Mouse (Mus musculus) cerebellum, postnatal 25 days (tissue): ENCODE data around the gene Aifm2.

Experiments used
- DNase-seq, 2 experiments: peaks; one replicate each; pipeline ENCODE4 v3.0.0; 2021; ENCODE audit warnings: mixed read lengths in 2 of 2

Aifm2 gene

DNA sequence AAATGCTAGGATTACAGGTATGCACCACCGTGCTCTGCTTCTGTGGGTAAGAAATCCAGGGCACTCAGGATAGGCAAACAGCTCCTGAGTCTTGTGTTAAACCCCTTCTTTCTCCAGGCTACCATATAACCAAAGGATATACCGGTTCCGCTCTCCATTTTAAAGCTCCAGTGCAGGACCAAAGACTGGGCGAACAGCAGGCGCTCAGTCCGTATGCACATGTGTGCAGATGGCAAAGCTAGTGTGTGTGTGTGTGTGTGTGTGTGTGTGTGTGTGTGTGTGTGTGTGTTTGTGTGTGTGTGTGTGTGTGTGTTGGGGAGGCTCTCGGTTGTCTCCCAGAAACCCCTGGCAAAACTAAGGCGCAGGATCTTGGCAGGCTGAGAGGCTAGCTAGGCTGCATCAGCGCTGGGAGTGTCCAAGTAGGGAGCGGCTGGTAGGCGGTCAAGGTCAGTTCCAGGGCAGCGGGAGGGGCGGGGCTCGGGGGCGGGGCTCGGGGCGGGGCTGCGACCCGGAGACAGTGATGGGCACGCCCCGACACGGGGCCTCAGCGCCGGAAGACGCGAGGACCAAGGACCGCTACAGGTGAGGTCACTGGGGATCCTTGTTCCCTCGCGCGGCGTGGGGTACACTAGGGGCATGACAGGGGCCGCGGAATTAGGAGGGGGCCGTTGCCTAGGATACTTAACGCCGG is at the start of gene Aifm2:
TSS of gene Aifm2 (plus strand) at position 493 of the 691 bp plus-strand sequence.
- DNase-seq = peak; percentile 43 to 68

DNA sequence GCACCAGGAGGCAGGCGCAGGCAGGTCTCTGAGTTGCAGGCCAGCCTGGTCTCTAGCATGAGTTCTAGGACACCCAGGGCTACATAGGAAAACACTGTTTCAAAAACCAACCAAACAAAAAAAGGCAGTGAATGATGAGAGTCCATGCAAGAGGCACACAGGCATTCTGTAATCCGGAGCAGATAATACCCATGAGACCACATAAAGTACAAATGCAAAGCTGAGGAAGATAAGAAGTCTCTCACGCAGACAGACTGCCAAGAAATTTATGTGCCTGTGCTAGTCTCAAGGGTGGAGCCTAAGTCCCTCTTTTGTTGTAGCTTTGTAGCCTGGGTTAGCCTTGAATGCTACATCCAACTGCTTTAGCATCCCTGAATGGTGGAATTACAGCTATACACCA is 49.4 kb upstream of the Aifm2 start:
- no peak for DNase-seq

DNA sequence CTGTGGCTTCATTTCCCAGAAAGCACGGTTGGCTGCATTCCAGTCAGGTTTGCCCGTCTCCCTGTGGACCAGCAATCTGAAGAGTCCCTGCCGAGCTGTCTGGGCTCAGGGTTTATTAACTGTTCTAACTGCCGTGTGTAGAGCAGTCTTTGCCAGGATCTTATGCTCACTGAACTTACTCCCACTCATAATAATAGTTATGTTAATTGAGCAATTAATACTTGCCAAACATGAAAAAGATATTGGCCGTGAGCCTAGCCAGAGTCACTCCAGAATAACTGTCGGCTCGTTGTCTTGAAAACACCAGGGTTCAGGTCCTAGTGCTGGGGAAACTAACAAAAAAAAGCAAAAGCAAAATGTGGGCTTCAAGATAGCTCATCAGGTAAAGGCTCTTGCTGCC is 45.8 kb upstream of the Aifm2 start:
- no peak for DNase-seq

DNA sequence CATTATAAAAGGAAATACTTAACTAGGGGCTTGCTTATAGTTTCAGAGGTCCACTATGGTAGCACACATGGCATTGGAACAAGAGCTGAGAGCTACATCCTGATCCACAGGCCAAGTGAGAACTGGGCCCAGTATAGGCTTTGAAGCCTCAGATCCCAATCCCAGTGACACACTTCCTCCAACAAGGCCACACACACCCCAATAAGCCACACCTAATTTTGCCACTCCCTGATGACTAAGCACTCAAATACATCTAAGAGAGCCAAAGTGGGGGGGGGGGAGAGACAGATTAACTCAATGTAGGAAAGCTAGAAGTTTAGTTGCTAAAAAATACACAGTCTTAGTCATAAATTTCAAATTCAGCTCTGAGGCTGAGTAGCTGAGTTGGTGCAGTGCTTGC is 45.2 kb upstream of the Aifm2 start:
- DNase-seq = no peak

DNA sequence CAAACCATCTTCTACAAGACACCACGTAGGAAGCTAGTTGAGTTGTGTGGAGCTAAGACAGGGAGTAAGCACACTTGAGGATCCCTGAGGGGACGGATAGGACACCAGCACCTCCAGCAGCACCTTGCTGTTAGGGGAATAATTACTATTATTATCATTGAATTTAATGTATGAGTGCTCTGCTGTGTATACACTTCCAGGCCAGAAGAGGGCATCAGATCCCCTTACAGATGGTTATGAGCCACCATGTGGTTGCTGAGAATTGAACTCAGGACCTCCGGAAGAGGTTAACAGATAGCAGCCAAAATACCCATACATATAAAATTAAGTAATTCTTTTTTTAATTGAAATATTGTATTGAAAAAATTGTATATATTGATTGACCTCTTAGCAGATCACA is 44.3 kb upstream of the Aifm2 start:
- no peak for DNase-seq

DNA sequence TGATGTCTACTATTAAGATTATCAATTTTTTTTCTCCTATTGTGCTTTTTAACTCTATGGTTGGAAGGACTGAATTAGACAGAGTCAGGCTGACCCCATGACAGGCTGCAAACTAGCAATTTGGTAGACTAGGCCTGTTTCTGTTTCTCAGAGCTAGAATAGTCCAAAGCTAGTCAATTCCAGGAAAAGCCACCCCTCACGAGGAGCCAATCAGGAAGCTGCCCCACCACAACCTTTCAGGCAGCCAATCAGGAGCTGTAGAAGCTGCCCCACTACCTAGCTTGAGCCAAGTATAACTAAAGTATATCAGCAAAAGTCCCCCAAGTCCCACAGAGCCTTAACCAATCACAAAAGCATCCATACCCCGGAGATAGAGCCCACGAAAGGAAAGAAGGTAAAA is 39.1 kb upstream of the Aifm2 start:
- no peak for DNase-seq

DNA sequence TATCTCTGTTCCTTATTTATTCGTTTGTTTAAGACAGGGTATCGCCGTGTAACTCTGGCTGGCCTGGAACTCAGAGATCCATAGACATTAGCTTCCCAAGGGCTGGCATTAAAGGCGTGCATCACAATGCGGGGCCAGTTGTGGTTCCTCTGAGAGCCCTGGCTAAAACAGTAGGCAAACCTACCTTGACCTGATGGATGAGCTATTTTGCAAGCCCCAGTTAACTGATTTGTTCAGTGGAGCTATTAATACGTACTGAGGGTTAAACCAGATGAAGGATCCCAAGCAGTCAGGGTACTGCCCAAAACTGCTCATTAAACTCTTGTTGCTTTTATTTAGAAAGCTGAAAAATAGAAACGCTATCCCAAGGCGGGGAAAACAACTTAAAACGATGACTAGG is 35.5 kb upstream of the Aifm2 start:
- DNase-seq = no peak

DNA sequence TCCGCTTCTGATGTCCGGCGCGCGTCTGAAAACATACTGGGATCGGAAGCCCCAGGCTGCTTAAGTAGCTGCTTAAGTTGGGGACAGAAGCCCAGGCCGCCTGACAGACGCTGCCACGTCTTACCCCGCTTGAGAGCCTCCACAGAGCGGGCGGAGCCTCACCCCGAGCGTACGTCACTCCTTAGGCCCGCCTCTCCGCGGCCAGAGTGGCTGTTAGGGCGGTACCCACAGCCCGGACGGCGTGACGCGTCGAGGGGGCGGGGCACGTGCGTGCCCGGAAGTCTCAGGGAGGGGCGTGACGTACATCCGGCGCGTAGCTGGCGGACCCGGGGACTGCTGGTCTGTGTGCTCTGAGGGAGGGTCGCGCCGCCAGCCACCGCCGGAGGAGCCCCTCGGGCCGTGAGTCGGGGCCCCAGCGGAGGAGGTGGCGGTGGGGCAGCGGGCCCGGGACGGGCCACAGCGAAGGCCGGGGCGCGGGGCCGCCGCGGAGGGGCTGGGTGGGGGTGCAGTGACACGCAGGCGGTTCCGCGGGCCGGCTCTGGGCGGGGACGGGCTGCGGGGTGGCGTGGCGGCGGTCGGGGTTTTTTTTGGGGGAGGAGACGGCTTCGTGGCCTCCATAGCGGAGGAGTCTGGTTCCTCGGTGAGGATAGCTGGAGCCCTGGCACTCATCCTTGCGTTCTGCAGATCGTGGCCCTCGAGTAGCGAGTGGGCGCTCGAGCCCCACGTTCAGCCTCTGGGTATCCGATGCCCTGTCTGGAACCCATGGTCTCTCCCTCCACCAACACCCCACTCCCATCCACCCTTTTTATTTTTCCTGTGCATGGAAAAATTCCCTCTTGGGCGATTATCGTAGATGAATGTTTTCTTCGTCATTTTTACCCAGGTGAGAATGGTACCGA is 34.8 kb upstream of the Aifm2 start, which contains the start of gene Sar1a:
TSS of gene Sar1a (plus strand) at position 285 of the 899 bp plus-strand sequence.
- peak; percentile 98 to 99 for DNase-seq

DNA sequence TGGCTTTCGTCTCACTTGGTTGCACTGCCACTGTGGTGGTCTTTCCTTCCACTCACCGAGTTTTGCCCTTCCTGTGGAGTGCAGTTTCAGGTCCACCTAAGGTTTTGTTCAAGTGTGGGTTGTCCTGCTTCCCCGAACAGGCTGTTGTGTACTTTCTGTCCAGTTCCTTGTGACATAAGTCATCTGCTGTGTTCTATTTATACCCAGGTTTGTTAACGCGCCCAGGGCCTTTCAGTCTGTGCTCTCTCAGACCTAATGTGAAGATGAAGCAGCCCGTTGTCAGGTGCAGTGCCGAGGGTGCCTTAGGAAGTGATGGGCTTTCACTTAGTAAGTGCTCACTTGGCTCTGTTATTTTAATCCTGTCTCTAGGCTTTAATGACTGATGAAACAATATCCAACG is 25.7 kb upstream of the Aifm2 start:
- DNase-seq = no peak

DNA sequence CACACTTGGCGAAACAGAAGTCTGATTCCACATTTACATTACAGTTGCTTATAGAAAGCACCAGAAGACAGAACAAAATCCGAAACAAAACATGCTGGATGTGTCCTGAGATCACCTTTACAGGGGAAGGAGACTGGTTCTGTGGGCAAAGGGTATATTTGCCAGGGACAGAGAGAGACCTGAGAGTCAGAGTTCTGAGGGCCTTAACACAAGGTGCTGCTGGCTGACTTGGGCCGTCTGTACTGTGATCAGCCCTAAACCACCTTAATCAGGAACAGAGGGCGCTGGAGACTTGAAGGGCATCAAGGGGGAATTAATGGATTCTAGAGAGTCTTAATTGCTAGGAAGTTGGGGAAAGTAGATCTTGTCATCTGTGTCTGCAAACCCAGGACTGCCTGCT is 21.5 kb upstream of the Aifm2 start:
- DNase-seq = no peak

DNA sequence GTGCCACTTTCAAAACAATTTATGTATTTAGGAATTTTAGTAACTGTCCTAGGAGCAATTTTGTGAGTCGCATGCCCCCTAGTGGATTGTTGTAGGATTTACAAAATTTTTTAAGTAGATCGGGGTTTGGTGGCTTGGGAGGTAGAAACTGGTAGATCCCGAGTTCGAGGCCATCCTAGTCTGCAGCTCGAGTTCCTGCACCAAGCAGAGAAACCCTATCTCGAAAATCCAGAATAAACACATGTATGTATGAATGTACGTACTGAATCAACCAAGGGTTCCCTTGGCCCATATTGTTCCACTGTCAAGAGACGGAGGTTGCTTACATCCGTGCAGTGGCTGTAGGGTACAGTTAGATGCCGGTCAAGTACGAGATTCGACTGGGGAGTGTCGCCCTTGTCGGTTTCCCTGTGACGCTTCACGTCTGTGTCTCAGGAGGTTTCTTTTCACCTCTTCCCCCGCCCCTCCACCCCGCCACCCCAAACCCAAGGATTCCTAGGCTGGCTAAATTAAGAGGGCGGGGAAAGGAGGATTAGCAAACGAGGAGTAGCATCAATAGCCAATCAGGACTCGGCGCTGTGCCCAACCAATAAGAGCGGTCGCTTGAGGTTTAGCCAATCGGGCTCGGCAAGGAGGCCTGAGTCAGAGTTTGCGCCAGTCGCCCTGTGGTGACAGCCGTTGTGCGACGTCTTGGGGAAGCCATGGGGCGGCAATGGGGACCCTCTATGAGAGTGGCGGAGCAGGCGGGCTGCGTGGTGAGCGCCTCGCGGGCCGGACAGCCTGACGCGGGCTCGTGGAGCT is 20.0 kb upstream of the Aifm2 start, which contains the start of gene Tysnd1:
TSS of gene Tysnd1 (plus strand) at position 645 of the 801 bp plus-strand sequence.
- DNase-seq = peak; percentile 98 to 99

DNA sequence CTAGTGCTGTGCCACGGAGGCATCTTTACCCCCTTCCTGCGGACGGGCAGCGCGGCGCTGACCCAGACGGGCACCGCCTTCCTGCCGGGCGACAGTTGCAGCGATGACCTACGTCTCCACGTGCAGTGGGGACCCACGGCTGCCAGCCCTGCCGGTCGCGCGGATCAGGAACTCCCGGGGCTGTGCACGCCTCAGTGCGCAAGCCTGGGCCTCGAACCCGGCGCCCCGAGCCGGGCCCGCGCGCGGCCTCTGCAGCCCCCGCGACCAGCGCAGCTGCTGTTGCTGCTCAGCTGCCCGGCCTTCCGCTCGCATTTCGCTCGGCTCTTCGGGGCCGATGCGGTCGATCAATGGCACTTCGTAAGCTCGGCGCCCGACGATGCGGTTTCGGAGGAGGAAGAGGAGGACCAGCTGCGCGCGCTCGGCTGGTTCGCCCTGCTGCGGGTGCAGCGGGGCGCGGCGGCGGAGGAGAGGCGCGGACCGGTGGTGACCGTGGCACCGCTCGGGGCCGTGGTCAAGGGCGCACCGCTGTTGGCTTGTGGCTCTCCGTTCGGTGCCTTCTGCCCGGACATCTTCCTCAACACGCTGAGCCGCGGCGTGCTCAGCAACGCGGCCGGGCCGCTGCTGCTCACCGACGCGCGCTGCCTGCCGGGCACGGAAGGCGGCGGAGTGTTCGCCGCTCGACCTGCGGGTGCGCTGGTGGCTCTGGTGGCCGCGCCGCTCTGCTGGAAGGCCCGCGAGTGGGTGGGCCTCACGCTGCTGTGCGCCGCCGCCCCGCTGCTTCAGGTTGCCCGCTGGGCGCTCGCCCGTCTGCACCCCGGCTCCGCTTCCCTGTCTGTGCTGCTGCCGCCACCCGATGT is 19.1 kb upstream of the Aifm2 start:
- peak; percentile 23 to 44 for DNase-seq

DNA sequence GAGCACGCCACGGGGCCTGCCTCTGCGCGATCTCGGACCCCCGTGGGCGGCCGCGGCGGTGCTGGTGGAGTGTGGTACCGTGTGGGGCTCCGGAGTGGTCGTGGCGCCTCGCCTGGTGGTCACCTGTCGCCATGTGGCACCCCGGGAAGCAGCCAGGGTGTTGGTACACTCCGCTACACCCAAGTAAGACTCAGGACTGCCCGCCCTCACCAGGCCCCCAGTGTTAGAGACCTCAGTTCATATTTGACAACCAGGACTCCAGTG is 18.6 kb upstream of the Aifm2 start:
- DNase-seq = no peak

DNA sequence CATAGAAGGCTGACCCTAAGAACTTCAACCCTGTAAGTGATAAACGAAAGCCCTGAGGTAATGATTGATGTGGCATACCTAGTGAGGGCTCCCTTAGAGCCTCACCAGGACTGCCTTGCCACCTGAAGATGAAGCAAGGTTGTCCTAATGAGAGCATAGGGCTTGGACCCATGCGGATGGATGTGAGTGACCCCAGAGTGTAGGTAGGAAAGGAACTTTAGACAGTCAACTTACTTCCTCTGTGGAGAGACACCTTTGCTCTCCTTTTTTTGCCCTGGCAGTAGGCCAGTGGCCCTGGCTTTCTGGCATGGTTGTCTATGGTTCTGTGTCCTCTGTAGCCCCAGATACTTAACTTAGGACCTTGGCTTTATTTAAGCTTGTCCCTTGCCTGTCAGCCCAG is 18.0 kb upstream of the Aifm2 start:
- peak in 1 of 2 experiments; percentile 27 for DNase-seq

DNA sequence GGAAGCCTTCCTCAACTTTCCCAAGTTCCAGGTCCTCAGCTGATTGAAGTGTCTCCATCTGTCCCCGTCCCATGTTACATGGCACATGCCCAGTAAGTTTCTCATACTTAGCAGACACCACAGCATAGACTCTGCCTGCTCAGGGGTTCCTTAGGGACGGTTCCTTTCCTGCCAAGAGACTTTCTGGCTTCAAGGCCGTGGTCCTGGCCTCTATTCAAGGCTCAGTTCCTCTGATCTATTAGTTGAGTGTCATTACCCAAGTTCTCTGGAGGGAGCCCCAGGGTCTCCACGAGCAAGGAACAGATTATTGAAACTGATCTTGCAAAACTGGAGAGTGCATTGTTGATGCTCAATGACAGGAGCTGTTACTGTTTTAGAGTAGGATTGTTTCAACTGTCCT is 10.4 kb upstream of the Aifm2 start:
- no peak for DNase-seq

DNA sequence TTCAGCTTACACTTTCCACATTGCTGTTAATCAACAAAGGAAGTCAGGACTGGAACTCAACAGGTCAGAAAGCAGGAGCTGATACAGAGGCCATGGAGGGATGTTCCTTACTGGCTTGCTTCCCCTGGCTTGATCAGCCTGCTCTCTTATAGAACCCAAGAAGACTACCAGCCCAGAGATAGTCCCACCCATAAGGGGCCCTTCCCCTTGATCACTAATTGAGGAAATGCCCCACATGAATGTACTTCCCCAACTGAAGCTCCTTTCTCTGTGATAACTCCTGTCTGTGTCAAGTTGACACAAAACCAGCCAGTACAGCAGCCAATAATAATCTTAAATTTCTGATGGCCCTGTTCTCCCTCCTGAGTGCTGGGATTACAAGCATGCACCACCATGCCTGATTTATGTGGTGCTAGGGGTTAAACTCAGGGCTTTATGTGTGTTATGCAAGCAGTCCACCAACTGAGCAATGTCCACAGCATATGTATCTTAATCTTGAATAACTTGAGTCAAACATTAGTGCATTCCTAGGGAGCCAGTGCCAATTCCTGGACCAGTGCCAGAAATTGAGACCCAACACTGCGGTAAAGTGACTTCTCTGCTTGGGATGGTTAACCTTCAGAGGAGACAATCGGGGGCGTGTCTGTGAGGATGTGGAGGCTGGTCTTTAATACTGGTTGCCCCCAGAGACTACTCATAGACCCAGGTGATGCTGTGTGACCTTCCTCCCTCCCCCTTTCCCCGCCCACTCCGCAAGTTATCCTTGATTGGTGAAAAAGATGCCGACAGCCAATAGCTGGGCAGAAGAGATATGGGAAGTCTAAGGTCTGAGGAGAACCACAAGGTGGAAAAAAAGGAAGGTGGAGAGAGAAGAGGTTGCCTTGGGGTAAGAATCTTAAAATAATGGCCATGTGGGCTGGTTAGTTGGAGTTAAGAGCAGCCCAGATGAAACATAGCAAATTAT is 8.4 kb upstream of the Aifm2 start:
- no peak for DNase-seq

DNA sequence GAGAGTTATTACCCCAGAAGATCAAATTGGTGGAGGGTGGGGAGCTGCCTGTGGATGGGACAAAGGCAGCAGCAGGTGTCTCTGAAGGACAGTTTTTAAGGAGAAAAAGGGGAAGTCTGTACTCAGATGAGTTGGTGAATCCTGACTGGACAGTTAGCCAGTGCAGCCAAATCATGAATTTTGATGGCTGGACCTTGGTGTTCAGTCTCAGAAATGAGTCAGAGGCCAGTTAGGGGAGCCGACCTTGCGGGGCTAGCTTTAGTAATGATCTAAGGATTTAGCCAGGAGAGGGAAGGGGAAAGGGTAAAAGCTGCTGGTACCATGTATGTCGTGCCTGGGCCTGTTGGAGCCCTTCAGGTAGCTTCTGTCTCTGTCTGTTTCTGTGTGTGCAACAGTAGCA is 1.5 kb upstream of the Aifm2 start:
- no peak for DNase-seq

DNA sequence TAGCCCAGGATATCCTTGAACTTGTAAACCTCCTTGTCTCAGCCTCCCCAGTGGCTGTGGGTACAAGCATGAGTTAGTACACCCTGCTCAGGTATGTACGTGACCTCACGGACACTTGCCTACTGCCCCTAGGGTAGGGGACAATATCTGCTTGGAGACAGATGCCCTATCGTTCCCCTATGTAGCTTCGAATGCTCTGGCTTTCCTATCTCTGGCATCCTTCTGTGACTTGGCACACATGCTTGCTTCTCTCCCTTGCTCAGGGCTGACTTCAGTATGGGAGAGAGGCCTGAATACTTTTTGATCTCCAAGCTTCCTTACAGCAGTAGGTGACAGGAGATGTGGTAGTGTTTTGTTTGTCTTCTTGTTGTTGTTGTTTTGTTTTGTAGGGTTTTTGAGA is 917 bp upstream of the Aifm2 start:
- DNase-seq = no peak

DNA sequence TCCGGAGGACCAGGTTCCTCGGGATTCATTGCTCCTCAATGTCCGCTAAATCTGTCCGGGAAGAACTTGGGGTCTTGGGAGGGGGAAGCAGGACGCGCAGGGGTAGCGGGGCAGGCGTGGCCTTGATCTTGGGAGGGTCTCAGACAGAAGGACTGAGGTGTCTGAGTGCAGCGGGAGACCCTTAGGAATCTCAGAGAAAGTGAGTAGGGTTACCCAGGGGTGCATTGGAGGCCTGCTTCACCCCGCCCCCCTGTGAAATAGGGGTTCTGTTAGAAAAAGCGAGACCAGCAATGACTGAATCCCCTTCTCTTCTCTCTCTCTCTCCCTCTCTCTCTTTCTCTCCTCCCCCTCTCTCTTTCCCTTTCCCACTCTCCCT is 387 bp downstream of the Aifm2 start:
- no peak for DNase-seq

DNA sequence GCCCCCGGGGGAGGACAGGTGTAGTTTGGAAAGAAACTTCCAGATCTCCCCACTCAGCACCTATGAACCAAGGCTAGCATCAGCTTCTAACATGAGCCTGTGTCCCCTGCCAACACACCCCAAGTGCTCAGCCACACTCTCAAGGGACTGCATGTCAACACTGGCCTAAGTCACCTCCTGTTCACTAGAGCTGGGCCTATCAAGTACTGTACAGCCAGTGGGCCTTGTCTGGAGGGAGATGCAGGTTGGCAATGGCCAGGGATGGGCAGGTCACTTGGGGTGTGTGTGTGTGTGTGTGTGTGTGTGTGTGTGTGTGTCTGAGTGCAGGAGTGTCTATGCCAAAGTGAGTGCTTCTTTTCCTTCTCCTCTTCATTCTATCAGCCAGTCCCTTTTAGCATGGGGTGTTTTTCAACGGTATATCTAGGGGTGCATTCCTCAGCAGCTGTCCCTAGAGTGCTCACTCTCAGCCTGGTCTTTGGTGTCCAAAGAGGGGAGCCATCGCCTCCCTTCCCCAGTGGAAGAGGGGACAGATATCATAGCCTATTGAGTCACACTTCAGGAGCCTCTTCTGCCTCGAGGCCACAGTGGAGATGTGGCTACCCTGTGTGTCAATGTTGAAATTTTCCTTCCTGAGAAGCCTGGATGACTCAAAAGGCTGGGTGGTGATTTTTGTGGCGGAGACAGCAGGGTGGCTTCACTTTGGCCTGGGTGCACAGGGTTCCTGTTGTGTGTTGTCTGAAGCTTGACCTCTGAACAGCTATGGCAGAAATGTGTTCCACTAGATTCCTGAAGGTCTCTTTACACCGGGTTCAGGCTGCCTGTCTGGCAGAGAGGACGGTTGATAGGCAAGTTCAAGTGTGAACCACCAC is 1.2 kb downstream of the Aifm2 start:
- DNase-seq = no peak
